Mouse (Mus musculus): ENCODE data around the gene Pex10.

Gene Pex10

GRCm38 (mm10) chr4:155093431-155094149 lies 26.8 kb downstream of the Pex10 start:
- no peak for DNase-seq (ENCODE audit: low spot score)

DNA sequence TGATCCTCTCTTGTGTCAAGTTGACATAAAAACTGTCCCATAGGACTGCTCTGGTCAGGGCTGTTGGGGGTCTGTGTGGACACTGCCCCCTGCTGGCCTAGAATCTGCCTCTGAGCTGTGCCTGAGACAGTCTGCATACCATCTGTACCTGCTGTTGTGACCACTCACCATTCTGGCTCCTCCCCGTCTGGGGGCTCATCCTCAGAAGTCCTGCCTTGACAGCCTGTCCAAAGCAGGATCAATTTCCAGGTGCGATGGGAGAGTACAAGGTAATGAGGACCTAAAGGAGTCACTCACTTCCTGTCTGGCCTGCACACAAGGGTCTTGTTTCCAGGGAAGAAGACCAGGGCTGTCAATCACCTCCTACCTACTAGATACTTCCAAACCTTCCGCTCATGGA lies 27.7 kb downstream of the Pex10 start:
- peak; percentile 41 for DNase-seq (ENCODE audit: low spot score)

DNA sequence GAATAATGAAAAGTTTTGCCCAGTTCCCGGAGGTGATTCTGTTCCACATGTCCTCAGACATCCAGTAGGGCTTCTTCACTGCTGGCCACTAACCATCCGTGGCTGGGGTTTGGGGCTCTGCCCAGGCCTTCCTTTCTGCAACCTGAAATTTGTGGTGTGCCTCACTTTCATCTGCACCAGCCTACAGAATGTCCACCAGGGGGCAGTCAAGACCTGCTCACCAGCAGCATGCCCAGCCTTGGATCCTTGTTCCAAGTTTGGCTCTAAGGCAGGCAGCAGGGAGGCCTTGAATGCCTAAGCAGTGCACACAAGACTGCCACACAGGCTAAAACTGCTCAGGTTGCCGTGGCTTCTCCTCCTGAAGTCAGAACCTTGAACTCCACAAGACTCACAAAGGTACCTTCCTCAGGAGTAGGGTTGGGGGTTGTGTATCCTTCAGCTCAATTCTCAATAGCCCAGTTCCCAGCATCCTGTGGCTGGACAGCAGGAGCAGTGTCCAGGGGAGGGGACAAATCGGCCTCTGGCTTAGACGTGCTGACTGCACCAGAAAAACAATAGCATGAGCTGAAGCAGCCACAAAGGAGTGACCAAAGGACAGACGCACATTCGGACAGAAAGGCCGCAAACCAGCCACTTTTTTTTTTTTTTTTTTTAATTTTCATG lies 28.6 kb downstream of the Pex10 start:
- DNase-seq (ENCODE audit: low spot score) = peak; percentile 84

- no peak for DNase-seq (ENCODE audit: low spot score)
Measured at GRCm38 (mm10) chr4:155095967-155096366, 29.2 kb downstream of the Pex10 start.

DNA sequence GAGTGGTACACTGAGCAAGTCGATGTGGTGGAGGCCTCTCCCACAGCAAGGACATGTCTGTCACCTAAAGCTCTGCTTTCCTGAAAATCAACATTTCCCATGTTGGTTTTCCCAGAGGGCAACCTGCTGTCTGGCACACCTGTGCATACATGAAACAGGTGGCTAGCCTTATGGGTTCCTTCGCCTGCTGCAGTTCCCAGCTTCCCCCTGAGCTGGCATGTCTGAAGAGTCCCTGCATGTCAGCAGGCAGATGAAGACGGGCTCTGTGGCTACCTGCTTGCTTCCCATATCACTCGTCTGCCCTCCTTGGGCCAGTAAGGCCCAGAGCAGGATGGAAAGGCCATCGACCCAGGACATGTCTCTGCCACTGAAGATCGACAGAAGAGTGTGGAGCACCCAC lies 30.6 kb downstream of the Pex10 start:
- DNase-seq (ENCODE audit: low spot score) = no peak

- no peak for DNase-seq (ENCODE audit: low spot score)
Measured at GRCm38 (mm10) chr4:155098572-155098971, 31.8 kb downstream of the Pex10 start.

DNA sequence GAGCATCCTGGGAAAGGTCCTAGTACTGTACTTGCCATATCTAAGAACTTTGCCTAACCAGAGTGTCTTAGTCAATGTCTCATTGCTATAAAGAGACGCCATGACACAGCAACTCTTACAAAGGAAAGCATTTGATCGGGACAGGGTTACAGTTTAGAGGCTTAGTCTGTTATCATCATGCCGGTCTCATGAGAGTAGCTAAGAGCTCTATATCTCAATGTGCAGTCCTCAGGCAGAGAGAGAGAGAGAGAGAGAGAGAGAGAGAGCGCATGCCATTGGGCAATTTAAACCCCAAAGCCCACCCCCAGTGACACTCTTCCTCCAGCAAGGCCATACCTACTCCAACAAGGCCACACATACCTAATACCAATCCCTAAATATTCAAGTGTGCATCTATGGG lies 41.1 kb downstream of the Pex10 start:
- DNase-seq (ENCODE audit: low spot score) = no peak

DNA sequence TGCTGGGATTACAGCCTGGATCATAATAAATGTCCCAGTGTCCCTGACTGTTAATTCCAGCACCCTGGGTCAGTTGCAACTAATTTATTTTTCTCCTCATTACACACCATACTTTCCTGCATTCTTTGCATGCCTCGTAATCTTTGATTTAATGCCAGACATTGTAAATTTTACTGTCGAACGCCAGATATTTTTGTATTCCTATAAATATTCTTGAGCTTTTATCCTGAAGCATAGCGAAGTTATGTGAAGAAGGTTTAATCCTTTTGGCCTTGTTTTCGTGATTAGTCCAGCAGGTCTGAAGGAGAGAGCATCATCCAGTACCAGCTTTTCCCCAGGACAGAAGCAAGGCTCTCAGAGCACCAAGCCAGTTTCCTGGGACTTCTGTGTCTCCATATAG lies 42.7 kb downstream of the Pex10 start:
- no peak for DNase-seq (ENCODE audit: low spot score)

DNA sequence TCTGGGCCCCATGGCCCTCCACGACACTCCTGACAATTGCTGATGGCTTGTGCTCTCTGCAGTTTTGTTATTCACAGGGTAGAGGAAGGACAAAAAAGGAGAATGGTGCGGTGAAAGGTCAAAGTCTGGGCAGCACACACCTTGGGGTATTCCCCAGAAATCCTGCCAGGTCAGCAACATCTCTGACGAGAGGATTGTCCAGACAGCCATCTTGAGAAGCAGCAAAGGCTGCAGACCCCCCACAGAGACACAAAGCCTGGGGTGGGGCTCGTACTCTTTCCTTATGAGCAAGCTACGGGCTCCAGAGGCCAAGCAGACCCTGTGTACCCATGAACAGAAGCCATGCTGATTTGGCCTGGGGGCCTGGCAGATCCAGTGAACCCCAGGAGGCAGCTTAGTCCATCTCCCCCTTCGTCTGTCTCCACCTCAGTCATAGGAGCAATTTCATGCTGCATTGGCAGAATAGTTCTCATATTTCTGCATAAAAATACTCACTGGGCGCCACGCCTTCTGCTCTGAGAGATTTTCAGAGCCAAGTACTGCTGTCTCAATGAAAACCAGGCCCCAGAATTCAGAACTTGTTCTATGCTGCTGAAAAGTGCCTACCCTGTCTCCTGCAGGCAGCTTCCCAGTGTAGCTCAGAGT lies 47.1 kb downstream of the Pex10 start:
- DNase-seq (ENCODE audit: low spot score) = no peak

- DNase-seq (ENCODE audit: low spot score) = no peak
Measured at GRCm38 (mm10) chr4:155116607-155117006, 49.8 kb downstream of the Pex10 start.

- no peak for DNase-seq (ENCODE audit: low spot score)
Measured at GRCm38 (mm10) chr4:155117396-155117978, 50.7 kb downstream of the Pex10 start.

DNA sequence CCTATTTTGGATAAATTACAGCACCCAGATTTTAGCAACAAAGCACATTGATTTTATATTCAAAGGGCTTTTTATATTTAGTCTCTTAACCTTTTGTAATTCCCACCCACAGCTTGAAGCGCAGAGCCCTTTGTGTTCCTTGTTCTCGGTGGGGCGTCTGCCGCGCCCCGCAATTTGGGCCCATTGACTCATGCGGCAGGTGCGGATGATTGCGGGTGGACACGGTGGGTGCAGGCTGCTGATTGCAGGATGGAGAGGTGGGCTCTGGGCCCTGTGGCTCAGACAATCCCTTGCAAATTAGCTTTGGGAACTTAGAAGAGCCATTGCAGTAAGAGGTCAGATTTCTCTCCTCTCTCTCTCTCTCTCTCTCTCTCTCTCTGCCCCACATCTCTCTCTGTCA lies 51.5 kb downstream of the Pex10 start:
- DNase-seq (ENCODE audit: low spot score) = no peak

GRCm38 (mm10) chr4:155120038-155120437 lies 53.2 kb downstream of the Pex10 start:
- no peak for DNase-seq (ENCODE audit: low spot score)

DNA sequence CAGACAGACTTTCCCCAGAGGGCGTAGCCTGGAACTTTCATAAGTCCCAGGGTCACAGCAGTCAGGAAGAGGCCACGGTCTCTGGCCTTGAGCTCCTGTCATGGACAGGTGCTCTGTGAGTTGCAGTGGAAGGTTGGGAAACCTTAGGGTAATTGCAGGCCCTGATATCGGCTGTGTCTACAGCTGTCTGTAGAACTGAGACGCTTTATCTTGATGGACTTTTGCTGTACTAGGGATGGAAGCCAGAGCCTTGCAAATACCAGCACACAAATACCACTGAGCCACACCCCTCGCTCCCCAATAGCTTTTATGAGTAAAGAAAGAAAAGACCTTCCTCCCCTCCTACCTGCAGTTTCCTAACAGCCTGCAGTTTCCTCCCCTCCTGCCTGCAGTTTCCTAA lies 53.8 kb downstream of the Pex10 start:
- DNase-seq (ENCODE audit: low spot score) = no peak

GRCm38 (mm10) chr4:155121222-155121621 lies 54.4 kb downstream of the Pex10 start:
- no peak for DNase-seq (ENCODE audit: low spot score)

Measured in T-cell, adult 2 months (primary cell).